Mouse (Mus musculus): ENCODE results near the gene C3.
A peak's percentile ranks its signal among the peaks of the same experiment; 100 is the strongest.

The C3 gene

DNA sequence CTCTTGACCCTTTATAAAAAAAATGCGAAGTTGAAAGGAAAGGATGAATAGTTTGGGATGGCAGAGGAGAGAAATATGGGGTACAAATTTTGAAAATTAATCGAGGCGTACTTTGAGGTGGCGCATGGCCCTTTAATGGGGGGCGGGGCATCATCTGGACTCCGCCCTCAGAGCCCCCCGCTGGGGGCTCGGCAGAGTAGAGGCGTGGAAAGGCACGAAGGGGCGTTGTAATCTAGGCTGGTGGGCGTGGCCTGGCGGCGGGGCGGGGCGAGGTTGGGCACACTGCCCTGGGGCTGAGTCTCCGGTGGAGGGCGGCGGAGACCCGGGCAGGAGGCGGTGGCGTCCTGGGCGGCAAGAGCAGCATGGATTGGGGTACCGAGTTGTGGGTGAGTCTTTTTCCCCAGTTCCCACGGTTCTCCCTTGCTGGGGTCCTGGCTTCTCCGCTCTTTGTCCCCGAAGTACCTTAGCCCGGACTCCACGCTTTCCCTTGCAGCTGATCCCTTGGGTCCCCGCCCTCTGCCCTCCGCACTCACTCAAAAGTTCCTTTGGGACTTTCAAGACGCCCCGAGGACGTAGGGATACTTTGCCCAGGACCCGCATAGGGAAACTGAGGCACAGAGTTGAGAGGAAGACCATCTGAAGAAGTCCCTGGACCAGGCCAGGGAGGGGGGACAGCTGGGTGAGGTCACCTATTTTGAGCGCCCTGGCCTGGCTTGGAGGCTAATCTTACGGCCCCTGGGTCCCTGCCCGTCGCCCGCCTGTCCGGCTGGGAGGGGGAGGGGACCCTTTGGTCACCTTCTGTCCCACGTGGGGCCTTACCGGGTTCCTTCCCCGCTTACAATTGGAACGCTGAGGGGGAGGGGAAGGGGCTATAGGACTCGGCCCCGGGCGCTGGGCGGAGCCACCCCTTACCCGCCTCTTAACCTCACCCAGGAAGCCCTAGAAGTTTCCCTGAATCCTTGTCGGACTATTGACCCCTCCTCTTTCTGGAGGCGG lies 21.5 kb upstream of the C3 start, which contains the start of gene Trip10:
Gene Trip10, plus strand, starts transcription at position 270 of the 996 bp plus-strand sequence.
- no peak for DNase-seq (ENCODE audit: low read depth, low spot score)

DNA sequence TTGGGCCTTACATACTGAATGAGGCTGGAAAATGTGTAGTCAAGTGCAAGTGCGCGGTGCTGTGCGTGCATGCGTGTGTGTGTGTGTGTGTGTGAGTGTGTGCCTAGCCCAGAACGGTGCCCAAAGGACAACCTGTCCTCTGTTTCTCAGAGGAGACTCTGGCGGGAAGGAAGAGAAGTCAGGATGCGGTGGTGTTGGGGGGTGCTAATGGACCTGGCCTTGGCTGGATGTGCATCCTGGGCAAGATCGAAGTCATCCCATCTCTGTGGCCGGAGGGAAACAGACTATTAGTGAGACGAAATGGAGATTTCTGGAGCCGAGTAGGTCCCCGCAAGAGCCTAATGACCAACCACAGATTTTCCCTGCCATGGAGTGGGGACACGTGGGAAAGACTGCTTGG lies 20.8 kb upstream of the C3 start:
- no peak for DNase-seq (ENCODE audit: low read depth, low spot score)

DNA sequence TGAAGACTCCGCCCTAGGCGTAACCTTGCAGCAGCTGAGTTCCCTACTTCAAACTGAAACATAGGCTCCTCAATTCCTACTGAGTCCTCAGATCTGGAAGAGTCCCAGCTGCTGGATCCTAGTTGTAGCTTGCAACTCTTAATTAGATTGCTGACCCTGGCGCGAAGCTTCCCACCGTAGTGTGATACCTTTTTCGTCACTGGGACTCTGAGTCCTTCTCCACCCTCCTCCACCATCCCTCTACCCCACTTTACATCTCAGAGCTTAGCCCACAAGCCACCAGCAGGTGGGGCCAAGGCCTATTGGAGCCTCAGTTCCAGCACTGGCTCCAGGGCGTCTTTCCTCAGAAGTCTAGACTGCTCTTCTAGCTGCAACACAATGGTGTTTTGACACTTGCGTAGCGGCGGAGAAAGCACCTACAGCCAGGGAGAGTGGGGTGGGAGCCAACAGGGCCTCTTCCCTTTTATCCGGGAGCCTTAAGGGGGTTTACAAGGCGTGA lies 20.3 kb upstream of the C3 start, which contains the start of gene Gpr108:
Gene Gpr108, minus strand, starts transcription at position 246 of the 499 bp plus-strand sequence.
- DNase-seq (ENCODE audit: low read depth, low spot score): peak; percentile 75

DNA sequence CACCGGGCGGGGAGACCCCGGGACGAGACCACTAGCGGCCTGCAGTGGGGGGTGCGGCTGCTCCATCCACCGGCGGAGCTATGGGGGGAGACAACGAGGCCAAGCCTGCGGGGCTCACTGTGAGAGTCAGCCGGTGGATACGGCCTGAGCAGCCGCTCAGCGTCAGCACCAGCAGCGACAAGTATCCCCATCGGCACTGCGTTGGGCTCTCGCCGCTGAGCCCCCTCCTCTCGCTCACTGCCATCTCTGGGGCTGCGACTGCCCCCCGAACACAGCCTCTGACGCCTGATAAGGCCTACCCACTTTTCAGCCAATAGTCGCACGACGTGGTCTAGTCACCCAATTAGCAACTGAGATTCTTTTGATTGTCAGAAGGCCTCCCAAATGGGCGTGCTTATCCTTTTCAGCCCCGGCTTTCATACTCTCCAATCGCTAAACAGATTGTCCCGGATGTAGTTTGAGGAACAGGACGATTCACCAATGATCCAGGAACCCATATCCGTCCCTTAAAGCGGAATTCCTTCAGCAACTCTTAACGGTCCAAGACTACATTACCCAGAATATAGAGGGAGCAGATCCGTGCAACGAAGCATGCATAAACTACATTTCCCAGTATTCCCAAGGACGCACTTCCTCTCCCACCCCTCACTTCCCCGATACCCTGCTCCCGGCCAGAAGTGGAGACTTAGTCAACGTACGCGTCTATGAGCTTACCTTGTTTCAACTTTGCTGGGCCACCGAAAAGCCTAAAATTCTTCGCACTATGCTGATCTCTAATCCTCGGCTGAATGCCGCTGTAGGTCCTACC lies 19.7 kb upstream of the C3 start:
- DNase-seq (ENCODE audit: low read depth, low spot score): peak; percentile 92

DNA sequence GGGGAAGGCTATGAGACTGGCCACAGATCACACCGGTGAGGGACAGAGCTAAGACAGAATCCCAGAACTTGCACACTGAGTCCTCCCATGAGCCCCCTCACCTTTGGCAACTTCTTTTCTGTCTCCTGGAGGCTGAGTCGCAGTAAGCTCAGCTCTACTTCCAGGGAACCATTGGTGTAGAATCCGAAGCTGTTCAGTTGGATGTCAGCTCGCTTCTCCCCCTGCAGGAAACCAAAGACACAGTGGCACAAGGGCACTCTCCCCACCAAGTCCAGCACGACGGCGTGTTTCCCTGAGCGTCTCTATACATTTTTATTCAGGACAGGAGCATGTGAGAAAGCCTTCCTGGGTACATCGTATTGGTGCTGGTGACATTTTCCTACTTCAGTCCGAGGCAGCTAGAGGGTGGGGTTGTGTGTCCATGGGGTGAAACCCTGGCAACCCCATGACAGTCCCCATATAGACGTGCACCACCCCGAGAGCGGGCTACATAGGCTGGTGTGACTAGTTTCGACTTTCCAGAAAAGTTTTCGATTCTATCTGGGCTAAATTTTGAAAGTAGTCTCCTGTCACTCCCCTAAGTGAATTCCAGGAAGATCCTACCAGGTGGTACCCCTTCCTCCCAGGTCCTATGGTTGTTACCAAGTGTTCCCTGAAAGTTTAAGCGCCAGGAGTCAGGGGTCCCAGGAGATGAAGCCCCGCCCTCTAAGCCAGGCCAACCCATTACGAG lies 18.9 kb upstream of the C3 start:
- DNase-seq (ENCODE audit: low read depth, low spot score): no peak

DNA sequence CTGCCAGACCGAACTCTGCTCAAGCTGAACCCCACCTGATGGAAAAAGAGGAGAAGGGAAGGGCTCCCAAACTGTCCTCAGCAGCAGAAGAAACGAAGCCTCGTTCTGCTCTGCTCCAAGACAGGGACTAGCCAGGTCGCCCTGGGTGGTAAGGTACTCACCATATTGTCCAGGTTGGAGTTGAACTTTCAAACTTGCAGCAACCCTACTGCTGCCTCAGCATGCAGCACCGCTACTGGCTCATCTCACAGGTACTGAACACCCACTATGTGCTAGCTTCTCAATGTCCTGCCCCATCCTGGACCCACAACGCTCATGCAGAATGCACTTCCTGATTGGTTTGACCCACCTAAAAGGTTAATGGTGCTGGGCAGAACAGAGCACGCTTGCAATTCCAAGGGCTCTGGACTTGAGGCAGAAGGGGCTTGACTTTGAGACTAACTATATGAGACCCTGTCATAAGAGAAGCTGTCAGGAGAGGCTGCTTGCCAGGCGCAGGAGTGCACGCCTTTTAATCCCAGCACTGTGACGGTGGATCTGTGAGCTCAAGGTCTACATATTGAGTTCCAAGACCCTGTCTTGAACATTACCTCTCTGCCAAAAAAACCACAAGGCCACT lies 17.5 kb upstream of the C3 start:
- no peak for DNase-seq (ENCODE audit: low read depth, low spot score)

DNA sequence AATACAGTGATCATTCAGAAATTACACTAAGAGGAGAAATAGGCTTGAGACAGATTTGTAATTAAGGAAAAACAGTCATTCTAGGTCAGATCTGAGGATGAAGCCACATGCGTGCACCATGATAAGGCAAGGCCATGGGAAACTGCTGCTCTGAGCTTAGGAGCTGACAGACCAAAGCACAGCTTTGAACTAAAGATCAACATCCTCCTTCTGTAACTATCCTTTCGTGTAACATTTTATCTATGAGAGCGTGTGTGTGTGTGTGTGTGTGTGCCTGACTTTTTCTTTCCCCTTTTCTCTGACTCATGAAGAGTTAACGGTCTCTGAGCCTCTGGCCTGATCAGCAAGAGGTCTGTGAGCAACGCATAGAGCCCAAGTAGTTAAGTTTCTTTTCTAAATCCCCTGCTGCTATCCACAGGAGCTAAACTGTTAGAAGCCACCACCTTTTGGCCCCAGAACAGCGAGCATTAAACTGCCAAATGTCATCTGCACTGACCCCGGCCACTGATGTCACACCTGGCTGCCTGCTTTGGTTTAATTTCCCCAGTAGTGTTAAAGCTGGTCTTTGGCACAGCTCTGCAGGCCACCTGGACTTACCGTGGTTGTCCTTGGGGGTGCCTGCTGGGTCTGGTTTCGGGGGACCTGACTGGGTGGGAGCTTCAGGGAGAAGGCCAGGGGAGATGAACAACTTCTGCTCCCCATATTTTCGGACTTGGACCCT lies 15.9 kb upstream of the C3 start:
- no peak for DNase-seq (ENCODE audit: low read depth, low spot score)

DNA sequence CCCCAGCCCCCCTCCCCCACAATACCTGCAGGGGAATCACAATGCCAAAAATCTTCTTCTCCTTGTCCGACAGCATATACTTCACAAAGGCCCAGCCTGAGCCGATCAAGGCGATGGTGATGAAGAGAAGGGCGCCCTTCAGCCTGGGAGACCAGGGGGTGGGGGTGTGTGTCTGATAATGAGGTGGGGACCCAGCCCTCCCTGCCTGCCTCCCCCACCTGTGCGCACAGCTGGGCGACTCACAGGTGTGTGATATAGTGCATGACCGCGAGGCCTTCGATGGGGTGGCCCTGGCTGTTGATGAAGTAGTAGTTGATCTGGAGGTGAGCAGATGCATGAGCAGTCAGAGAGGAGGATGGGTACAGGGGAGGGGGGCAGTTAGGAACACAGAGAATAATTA lies 9.2 kb upstream of the C3 start:
- no peak for DNase-seq (ENCODE audit: low read depth, low spot score)

DNA sequence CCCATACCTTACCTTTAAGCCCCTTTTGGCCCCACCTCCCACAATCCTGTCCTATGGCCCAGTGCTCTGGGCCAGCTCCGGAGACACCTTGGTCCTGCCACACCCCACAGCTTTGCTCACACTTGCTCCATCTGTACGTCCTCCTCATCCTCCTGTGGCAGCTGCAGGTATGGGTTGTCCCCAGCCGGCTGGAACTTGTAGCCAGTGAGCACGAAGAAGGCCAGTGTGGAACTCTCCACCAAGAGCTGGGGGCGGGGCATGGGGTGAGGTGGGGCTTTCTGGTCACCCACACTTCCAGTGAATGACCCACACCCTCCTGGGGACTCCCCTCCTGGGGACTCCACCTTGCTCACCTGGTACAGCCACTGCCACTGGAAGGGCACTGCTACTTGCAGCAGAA lies 7.9 kb upstream of the C3 start:
- DNase-seq (ENCODE audit: low read depth, low spot score): no peak

DNA sequence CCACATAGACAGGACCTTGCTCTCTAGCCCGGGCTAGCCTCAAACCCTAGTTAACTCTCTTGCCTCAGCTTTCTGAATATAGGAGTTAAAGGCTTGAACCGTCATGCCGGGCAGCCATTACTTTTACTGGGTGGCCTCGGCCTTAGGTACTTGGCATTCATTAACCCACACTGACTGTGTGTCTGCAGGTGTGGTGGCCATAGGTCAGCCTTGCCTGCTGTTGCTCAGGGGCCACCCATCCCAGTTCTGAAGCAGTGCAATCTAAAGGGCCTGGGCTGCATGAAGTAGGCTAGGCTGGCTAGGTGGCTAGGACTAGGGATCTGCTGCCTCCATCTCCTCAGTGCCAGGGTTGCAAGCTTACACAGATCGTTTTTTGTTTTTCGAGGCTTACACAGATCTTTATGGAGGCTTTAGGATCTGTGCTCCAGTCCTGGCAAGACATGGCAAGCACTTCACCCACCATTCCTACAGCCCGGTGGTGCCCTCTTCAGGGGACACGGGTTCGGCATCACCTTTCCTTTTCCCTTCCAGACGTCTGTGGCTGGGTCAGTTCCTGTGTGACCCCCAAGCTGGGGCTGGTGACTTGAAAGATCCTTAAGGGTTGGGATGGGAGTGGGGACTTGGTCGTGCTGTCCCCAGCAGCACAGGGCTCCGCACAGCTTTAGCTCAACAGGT lies 6.5 kb upstream of the C3 start:
- no peak for DNase-seq (ENCODE audit: low read depth, low spot score)

DNA sequence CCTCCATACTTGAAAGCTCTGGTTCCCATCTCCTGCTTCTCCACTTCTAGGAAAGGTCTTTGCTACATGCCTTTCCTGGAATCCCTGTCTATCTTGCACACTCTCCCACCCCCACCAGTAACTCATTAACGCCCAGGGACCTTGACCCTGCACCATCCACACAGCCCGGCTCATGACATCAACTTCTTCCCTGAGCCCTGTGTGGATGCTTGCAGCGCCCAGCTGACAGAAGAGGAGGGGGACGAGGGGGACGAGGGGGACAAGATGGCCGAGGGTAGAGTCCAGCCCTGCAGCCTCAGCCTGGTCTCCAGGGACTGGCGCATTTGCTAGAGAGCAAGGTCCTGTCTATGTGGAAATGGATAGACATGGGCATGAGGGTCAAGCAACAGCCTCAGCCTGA lies 5.1 kb upstream of the C3 start:
- no peak for DNase-seq (ENCODE audit: low read depth, low spot score)

DNA sequence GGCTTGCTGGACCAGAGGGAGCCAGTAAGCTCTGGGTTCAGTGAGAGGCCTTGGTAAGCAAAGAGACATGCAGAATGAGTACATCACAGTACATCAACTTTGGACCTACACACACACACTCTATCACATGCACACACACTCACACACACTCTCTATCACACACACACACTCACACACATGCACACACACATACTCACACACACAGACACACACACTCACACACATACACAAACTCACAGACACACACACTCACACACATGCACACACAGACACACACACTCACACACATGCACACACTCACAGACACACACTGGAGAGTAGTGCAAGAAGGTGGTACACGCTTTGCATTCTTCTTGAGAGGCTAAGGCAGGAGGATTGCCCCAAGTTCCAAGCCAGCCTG lies 4.3 kb upstream of the C3 start:
- no peak for DNase-seq (ENCODE audit: low read depth, low spot score)

DNA sequence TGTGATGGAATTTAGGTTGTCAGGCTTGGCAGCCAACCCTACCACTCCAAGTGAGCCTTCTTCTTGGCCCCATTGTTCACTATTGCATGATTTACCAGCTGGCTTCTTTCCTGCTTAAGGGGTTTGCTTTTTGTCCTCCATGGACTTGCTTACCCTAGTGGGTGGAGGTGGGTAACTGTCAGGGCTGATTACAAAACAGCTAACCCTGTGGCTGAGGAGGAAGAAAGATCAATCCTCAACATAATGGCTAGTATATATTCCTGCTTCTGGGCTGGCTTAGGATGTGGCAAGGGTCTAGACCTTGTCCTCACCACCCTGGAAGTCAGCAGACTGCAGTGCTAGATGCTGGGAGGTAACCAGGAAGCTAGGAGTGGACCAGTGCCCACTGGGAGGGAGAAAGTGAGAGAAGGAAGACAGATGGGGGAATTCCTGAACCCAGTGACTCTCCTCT lies 3.4 kb upstream of the C3 start:
- DNase-seq (ENCODE audit: low read depth, low spot score): no peak

DNA sequence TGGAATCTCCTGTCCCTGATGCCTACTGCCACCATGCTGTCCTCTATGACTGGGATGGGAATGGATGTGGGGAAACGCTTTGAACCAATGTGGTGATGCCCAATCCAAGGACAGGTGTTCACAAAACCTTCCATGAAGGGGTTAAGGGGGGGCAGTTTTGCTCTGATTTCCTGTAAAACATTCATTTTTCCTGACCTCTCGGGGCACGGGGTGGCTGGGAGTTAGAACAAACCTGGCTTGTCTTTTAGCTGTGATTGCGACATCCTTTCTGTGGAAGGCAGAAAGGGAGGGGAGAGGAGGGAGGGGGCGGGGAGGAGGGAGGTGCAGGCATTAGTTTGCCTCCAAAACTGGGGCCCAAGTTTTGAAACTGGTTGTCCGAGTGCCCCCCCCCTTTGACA lies 2.8 kb upstream of the C3 start:
- no peak for DNase-seq (ENCODE audit: low read depth, low spot score)

DNA sequence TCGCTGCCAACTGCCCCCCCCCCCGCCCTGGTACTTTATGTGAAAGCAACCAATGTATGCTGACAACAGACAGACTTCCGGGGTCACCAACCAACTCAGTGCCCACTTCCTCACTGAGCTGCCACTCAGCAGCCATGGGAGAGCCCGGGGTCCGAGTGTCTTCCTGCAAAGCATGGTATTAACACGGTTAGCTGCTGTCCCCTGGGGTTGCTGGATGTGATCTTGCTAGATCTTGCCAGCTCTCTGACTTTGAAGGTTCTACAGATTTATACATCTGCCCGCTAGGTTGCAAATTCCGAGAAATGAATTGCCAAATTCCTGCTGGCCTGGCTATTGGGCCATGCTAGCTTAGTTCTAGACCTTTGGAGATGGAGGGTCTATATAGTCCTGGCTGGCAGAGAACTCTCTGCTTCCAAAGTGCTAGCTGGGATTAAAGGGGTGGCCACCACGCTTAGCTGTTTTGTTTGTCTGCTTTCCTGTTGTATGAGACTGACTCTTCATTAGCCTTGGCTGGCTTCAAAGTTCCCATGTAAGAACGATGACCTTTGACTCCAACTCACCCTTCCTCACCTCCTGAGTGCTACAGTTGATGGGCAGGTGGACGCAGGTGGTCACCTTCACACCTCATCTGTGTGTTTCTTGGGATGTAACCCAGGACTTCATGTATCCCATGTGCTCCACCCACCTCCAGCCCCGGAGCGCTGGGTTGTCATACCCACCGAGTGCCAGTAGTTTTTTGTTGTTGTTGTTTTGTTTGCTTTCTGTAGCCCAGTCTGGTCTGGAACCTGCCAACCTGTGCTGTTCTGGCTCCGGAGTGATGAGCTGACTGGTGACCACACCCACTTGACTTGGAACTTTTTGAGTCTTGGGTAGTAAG lies 2.2 kb upstream of the C3 start:
- DNase-seq (ENCODE audit: low read depth, low spot score): no peak

DNA sequence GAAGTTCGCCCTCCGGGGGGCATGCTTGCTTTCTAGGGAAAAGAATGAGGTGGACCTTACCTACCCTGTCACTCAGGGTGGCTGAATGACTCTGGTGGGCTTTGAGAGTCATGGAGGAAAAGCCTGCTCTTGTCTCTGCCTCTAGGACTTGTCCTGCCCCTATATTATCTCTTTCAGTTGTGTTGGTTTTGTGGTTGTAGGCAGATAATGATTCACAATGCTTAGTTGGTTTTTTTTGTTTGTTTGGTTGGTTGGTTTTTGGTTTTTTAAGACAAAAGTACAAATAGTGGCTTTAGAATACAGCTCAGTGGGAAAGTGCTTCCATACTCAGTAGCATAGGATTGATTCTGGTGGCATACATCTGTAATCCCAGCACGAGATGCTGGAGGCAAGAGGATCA lies 937 bp upstream of the C3 start:
- DNase-seq (ENCODE audit: low read depth, low spot score): no peak

DNA sequence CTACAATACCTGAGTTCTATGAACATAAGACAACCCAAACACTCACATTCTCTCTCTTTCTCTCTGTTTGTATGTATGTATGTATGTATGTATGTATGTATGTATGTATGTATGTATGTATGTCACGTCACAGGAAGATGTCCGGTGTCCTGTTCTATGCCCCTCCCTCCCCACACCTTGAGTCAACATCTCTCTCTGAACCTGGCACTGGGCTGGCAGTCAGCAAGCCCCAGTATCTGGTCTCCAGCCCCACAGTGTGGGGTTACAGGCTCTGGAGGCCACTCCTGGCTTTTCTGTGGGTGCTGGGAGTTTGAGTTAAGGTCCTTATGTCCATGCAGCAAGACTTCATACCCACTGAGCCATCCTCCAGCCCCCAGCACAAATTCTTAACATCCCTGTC lies 468 bp downstream of the C3 start:
- DNase-seq (ENCODE audit: low read depth, low spot score): no peak

DNA sequence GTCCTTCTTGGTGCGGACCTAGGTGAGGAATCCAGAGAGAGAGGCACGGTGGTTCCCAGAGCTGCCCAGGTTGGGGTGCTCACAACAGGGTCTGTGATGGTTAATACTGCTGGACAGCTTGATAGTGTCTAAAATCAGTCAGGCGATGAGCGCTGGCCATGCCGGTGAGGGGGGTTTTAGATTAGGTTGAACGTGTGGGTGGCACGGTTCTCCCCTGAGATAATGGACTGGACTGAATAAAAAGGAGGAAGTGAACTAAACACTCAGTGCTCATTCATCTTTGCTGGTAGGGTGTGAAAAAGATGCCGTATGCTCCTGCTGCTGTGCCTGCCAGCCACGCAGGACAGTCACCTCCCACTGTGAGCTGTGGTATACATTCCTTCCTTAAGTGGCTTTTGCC lies 4.6 kb downstream of the C3 start:
- DNase-seq (ENCODE audit: low read depth, low spot score): no peak

DNA sequence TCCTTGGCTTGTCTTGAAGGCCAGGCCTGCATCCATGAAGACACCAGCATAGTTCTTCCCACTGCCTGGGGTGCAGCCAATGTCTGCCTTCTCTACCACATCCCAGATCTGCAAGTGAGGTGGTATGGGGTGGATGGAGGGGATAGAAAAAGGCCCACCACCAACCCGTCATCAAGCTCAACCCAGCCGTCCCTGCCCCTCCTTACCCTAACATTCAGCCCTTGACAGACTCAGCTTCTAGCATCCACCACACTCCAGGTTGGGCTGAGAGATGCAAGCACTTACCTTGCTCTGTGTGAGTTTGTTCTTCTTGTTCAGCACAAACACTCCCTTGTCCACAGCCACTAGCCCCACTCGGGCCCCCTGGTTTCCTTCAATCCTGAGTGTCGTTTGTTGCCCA lies 6.0 kb downstream of the C3 start:
- no peak for DNase-seq (ENCODE audit: low read depth, low spot score)
